ENCODE assay signal across 8 mouse cellular contexts in genomic region chr4:43498983-43499382, GRCm38 (mm10). TPM values are rescaled to one million over a fixed set of nuclear protein-coding genes. Genes with fewer than 3 reads are reported as not detected.
DNase-seq lines count a peak whose midpoint lies in the region; ATAC-seq lines count a peak whose summit lies in the region.

No protein-coding gene starts in this region.

- 18% methylated on average over 8 of the region's 8 CpGs for WGBS in midbrain, embryonic 16.5 days

- H3K9me3 ChIP-seq in midbrain, embryonic 16.5 days (replicated peaks; ENCODE audit: control insufficient read depth, low read length, poor library complexity, severe bottlenecking), result no peaks in the 10 kb centered on the region

- peak; percentile 27 for ATAC-seq in CD4-positive, CD25-positive, alpha-beta regulatory T cell, adult 4 months
- peak; percentile 82 for ATAC-seq in erythroid progenitor cell, adult 5-6 weeks (replicated peaks; ENCODE audit: low FRiP score, poor library complexity, severe bottlenecking)
- ATAC-seq in midbrain, embryonic 16.5 days, result no peak

- peaks cover 3% of the 10 kb centered on the region; the same call in 1 of the 2 replicates for H3K27me3 ChIP-seq in midbrain, embryonic 16.5 days (ENCODE audit: control insufficient read depth, insufficient read depth, low read depth, low read length)

- H3K4me1 ChIP-seq in midbrain, embryonic 16.5 days (ENCODE audit: control insufficient read depth, insufficient read depth, low read length), result peaks cover 15% of the 10 kb centered on the region

- peak overlapping the region; percentile 73 for H3K9ac ChIP-seq in midbrain, embryonic 16.5 days (ENCODE audit: low read depth, low read length)

- peak overlapping the region; percentile 91 for H3K4me2 ChIP-seq in midbrain, embryonic 16.5 days (ENCODE audit: low read length)

- peak; percentile 55 to 68 for DNase-seq in cerebellum, postnatal 14 days
- DNase-seq in cerebellum, adult 11 months, result no peak
- peak; percentile 55 for DNase-seq in kidney, postnatal 10 days
- DNase-seq in urinary bladder, postnatal 4 days (ENCODE audit: low spot score in 2 of 2), result no peak
- DNase-seq in adrenal gland, postnatal 4 days (ENCODE audit: low spot score in 2 of 2), result no peak

- H3K4me3 ChIP-seq in midbrain, embryonic 16.5 days (ENCODE audit: low read depth, low read length), result peak overlapping the region; percentile 60

- H3K27ac ChIP-seq in midbrain, embryonic 16.5 days (ENCODE audit: low read length), result no peak overlapping the region

- no peaks in the 10 kb centered on the region; the same call in 1 of the 2 replicates for H3K36me3 ChIP-seq in midbrain, embryonic 16.5 days (ENCODE audit: control insufficient read depth, insufficient read depth, low read length)

RNA-seq across cellular contexts. Expression of gene Arhgef39, which starts 0.5 kb away (rescaled TPM):
- polyA plus RNA-seq in CD4-positive, CD25-positive, alpha-beta regulatory T cell, adult 4 months (2017; shearing (Covaris generic)), result 1 to 10 TPM; 4.9 to 8.3 TPM
- total RNA-seq in erythroid progenitor cell, adult 5-6 weeks (2015; ENCODE audit: low replicate concordance), result 233 and 242 TPM in 2 replicates
- total RNA-seq in erythroid progenitor cell, adult 5-6 weeks (2017; ENCODE audit: low replicate concordance), result 202 and 213 TPM in 2 replicates
- 4.4 and 7.3 TPM in 2 replicates for polyA plus RNA-seq in midbrain, embryonic 16.5 days (2015; fragmentation: Nextera tagmentation; extraction: Ambion mirVana)
- total RNA-seq in adrenal gland, postnatal 4 days (2021), result 10 to 100 TPM; 11.3 to 15.0 TPM

RNA-seq across cellular contexts. Expression of gene Ccdc107, which starts 6.3 kb away (rescaled TPM):
- 10 to 100 TPM; 64.0 to 76.0 TPM for polyA plus RNA-seq in CD4-positive, CD25-positive, alpha-beta regulatory T cell, adult 4 months (2017; shearing (Covaris generic))
- 26.0 and 46.9 TPM in 2 replicates for total RNA-seq in erythroid progenitor cell, adult 5-6 weeks (2015; ENCODE audit: low replicate concordance)
- 38.5 and 41.1 TPM in 2 replicates for total RNA-seq in erythroid progenitor cell, adult 5-6 weeks (2017; ENCODE audit: low replicate concordance)
- 81.1 and 90.3 TPM in 2 replicates for polyA plus RNA-seq in midbrain, embryonic 16.5 days (2015; fragmentation: Nextera tagmentation; extraction: Ambion mirVana)
- 10 to 100 TPM; 44.3 TPM for total RNA-seq in adrenal gland, postnatal 4 days (2021)

RNA-seq across cellular contexts. Expression of gene Car9, which starts 7.8 kb away (rescaled TPM):
- 1 to 10 TPM in 1 of 2 experiments, under 1 TPM in 1; 0.32 to 1.5 TPM for polyA plus RNA-seq in CD4-positive, CD25-positive, alpha-beta regulatory T cell, adult 4 months (2017; shearing (Covaris generic))
- total RNA-seq in erythroid progenitor cell, adult 5-6 weeks (2015; ENCODE audit: low replicate concordance), result 1.7 TPM in 1 of 2 replicates, not detected in the other
- not detected in 2 replicates for total RNA-seq in erythroid progenitor cell, adult 5-6 weeks (2017; ENCODE audit: low replicate concordance)
- polyA plus RNA-seq in midbrain, embryonic 16.5 days (2015; fragmentation: Nextera tagmentation; extraction: Ambion mirVana), result 0.21 TPM in 1 of 2 replicates, not detected in the other
- 1 to 10 TPM; 1.4 to 1.5 TPM for total RNA-seq in adrenal gland, postnatal 4 days (2021)

RNA-seq across cellular contexts. Expression of gene Sit1, which starts 15.4 kb away (rescaled TPM):
- polyA plus RNA-seq in CD4-positive, CD25-positive, alpha-beta regulatory T cell, adult 4 months (2017; shearing (Covaris generic)), result 100 to 1,000 TPM; 144 to 199 TPM
- total RNA-seq in erythroid progenitor cell, adult 5-6 weeks (2015; ENCODE audit: low replicate concordance), result not detected in 2 replicates
- total RNA-seq in erythroid progenitor cell, adult 5-6 weeks (2017; ENCODE audit: low replicate concordance), result 3.2 TPM in 1 of 2 replicates, not detected in the other
- not detected in 2 replicates for polyA plus RNA-seq in midbrain, embryonic 16.5 days (2015; fragmentation: Nextera tagmentation; extraction: Ambion mirVana)
- not detected for total RNA-seq in adrenal gland, postnatal 4 days (2021)

RNA-seq across cellular contexts. Expression of gene Tpm2, which starts 24.6 kb away (rescaled TPM):
- polyA plus RNA-seq in CD4-positive, CD25-positive, alpha-beta regulatory T cell, adult 4 months (2017; shearing (Covaris generic)), result not detected
- not detected in 2 replicates for total RNA-seq in erythroid progenitor cell, adult 5-6 weeks (2015; ENCODE audit: low replicate concordance)
- total RNA-seq in erythroid progenitor cell, adult 5-6 weeks (2017; ENCODE audit: low replicate concordance), result not detected in 2 replicates
- 7.3 and 8.3 TPM in 2 replicates for polyA plus RNA-seq in midbrain, embryonic 16.5 days (2015; fragmentation: Nextera tagmentation; extraction: Ambion mirVana)
- total RNA-seq in adrenal gland, postnatal 4 days (2021), result 100 to 1,000 TPM; 135 to 293 TPM

Comparison
In these comparisons a context has a peak if more than half of its experiments do, and no peak if none do; other contexts are left out.
1. DNase-seq: peak in cerebellum, postnatal 14 days (2 of 2) and kidney, postnatal 10 days (single experiment); none in cerebellum, adult 11 months (single experiment), urinary bladder, postnatal 4 days (0 of 2) and adrenal gland, postnatal 4 days (0 of 2).
2. RNA of gene Arhgef39, which starts 0.5 kb away (total RNA-seq): 202 to 242 TPM in erythroid progenitor cell, adult 5-6 weeks; 11.3 to 15.0 TPM in adrenal gland, postnatal 4 days; every median in the first group is over 10 times any median in the second.